Mouse (Mus musculus) liver, adult 2 months (tissue): ENCODE data around the gene Hhatl. TPM values are rescaled to one million over a fixed set of nuclear protein-coding genes. Genes with fewer than 3 reads are reported as not detected.

Experiments used
- DNase-seq: peaks from one replicate; pipeline ENCODE4 v3.0.0-alpha.2; 2011; ENCODE audit warnings: low read depth, low spot score; ENCODE audit errors: extremely low read depth
- H3K27ac ChIP-seq: fragments of 200-500 bp; replicated peaks from 2 replicates; pipeline ENCODE4 v1.5.1; 2012; ENCODE audit warnings: low read depth, mild to moderate bottlenecking, control low read depth, inconsistent platforms, low read length; ENCODE audit not compliant: insufficient read depth
- H3K27me3 ChIP-seq: fragments of 200-500 bp; 2 replicates; pipeline ENCODE4 v1.6.1; 2012; ENCODE audit warnings: mild to moderate bottlenecking, moderate library complexity, low read length, inconsistent platforms; ENCODE audit not compliant: control insufficient read depth, insufficient read depth
- H3K36me3 ChIP-seq: fragments of 200-500 bp; 2 replicates; pipeline ENCODE4 v1.6.1; 2012; ENCODE audit warnings: low read length, inconsistent platforms; ENCODE audit not compliant: control insufficient read depth, insufficient read depth
- H3K4me1 ChIP-seq: fragments of 200-500 bp; 2 replicates; pipeline ENCODE4 v1.6.1; 2011; ENCODE audit warnings: low read length; ENCODE audit not compliant: control insufficient read depth, insufficient read depth
- H3K4me3 ChIP-seq: fragments of 200-500 bp; 2 replicates; pipeline ENCODE4 v1.5.1; 2011; ENCODE audit warnings: low read depth, mild to moderate bottlenecking, control low read depth, low read length, moderate library complexity; ENCODE audit not compliant: insufficient read depth
- H3K79me2 ChIP-seq: fragments of 200-500 bp; 2 replicates; pipeline ENCODE4 v1.6.1; 2012; ENCODE audit warnings: inconsistent platforms, mild to moderate bottlenecking, low read length, moderate library complexity; ENCODE audit not compliant: control insufficient read depth, insufficient read depth
- H3K9ac ChIP-seq: fragments of 200-500 bp; 2 replicates; pipeline ENCODE4 v1.6.1; 2012; ENCODE audit warnings: low read depth, mild to moderate bottlenecking, control low read depth, inconsistent platforms, low read length
- CTCF ChIP-seq: fragments of 200-500 bp; IDR thresholded peaks from 2 replicates; pipeline ENCODE4 v1.5.1; 2011; ENCODE audit warnings: low read depth, low read length, control low read depth
- POLR2A ChIP-seq: fragments of 200-500 bp; IDR thresholded peaks from 2 replicates; pipeline ENCODE4 v1.6.1; 2011; ENCODE audit warnings: low read length, control low read depth; ENCODE audit not compliant: insufficient read depth; ENCODE audit errors: extremely low read depth
- WGBS: fragments of 180-500 bp; shearing (Covaris S2); methylation state at CpG from one replicate; pipeline ENCODE4 v1.1.7; 2018; 5-methylcytosine and 5-hydroxymethylcytosine counted together
- polyA plus RNA-seq: library from polyadenylated mRNA; depleted of rRNA; stranded (reverse); fragments of >200 nt; gene quantifications from 2 replicates; pipeline ENCODE4 v1.2.3, GENCODE M21; 2012
- total RNA-seq: library from RNA; depleted of rRNA; stranded (reverse); fragments of >200 nt; gene quantifications from 2 replicates; pipeline ENCODE4 v1.2.3, GENCODE M21; 2014

The Hhatl gene
- total and polyA plus RNA-seq, 2 experiments: not detected

DNA sequence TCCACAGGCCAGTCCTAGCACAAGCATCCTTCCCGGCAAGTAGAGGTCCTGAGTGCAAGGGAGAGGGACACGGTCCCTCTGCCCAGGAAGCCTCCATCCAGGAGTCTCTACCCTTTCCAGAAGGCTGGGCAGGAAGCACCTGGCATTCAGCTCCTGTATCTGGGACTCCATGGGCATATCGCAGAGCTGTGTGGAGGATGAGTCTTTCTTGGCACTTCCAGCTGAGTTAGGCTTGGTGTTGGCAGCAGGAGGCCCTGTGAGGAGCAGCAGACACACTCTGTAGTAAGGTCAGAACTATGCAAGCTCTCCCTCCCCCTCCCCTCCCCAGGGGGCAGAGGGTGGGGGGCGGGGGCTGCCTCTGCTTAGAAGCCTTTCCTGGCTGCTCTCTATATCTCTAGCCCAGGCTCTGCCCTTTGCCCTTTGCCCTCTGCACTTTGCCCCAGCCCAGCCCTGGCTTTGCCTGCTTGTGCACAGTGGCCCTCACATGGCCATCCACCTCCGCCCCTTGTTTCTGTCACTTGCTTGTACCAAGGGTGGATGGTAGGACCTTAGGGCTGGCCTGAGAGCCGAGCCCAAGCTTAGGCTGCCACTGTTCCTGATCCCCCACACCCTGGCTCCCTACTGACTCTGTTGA, 6.7 kb upstream of the Hhatl start:
- WGBS: 40% methylated on average over 6 of the region's 6 CpGs
- Histone ChIP-seq H3K9ac (no peak overlapping the region), H3K79me2 (no peaks in the 10 kb centered on the region), H3K27ac (no peak overlapping the region), H3K27me3 (no peaks in the 10 kb centered on the region), H3K4me1 (peaks cover 12% of the 10 kb centered on the region), H3K4me3 (no peak overlapping the region), H3K36me3 (no peaks in the 10 kb centered on the region)
- no peak for TF ChIP-seq POLR2A
- no peak for TF ChIP-seq CTCF
- DNase-seq: peak; percentile 54

DNA sequence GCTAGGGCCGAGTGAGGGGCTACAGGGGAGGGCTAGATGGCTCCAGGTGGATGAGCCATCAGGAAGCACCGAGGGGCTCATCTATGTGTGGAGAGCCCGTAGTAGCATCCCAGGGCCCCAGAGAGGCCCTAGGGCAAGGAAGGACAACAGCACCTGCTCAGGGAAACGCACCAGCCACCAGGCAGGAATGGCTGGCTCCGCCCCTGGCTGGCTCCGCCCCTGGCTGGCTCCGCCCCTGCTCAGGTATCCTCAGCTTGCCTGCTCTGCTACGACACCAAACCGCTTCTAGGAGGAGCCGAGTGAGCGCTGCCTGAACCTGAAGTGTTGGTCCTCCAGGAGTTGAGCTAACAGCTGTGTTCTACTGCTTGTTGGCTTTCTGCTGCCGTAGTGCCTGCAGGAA, 5.4 kb upstream of the Hhatl start:
- Histone ChIP-seq H3K27ac (no peak overlapping the region), H3K4me3 (no peak overlapping the region), H3K36me3 (no peaks in the 10 kb centered on the region), H3K27me3 (no peaks in the 10 kb centered on the region), H3K79me2 (no peaks in the 10 kb centered on the region), H3K4me1 (peaks cover 12% of the 10 kb centered on the region), H3K9ac (no peak overlapping the region)
- TF ChIP-seq POLR2A: no peak
- TF ChIP-seq CTCF: no peak
- DNase-seq: no peak
- WGBS: 29% methylated on average over 12 of the region's 12 CpGs

GRCm38 (mm10) chr9:121794972-121795539, 2.7 kb upstream of the Hhatl start:
- WGBS: 73% methylated on average over 1 of the region's 1 CpGs
- no peaks in the 10 kb centered on the region for H3K36me3 ChIP-seq

DNA sequence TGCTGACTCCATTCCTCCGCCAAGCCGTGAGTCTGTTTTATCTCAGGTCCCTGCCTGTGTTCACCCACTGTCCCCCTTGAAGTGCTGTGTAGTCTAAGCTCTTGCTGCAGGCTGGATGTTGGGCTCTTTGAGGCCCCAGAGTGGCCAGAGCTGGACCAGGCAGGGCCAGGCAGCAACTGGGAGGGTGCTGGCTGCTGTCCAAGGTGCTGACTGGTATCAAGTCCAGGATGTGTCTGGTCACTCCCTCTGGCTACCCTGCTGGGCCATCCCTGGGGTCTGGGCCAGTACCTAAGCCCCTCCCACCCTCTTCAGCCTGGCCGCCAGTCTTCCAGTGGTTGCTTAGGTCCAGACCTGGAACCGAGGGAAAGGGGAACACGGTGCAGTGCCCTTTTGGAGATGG, 1.1 kb downstream of the Hhatl start:
- H3K36me3 ChIP-seq: no peaks in the 10 kb centered on the region
- H3K4me3 ChIP-seq: no peak overlapping the region
- H3K79me2 ChIP-seq: no peaks in the 10 kb centered on the region
- H3K27me3 ChIP-seq: no peaks in the 10 kb centered on the region
- H3K4me1 ChIP-seq: peaks cover 7% of the 10 kb centered on the region; the same call in 1 of the 2 replicates
- no peak for TF ChIP-seq CTCF
- no peak for TF ChIP-seq POLR2A
- DNase-seq: peak; percentile 9
- WGBS: 20% methylated on average over 5 of the region's 5 CpGs
- H3K9ac ChIP-seq: no peak overlapping the region
- H3K27ac ChIP-seq: no peak overlapping the region

More at GRCm38 (mm10) chr9:121794972-121795539, 2.7 kb upstream of the Hhatl start:
- no peaks in the 10 kb centered on the region for H3K27me3 ChIP-seq
- no peaks in the 10 kb centered on the region for H3K79me2 ChIP-seq
- no peak overlapping the region for H3K27ac ChIP-seq
- H3K4me3 ChIP-seq: no peak overlapping the region
- no peak for TF ChIP-seq POLR2A
- TF ChIP-seq CTCF: no peak
- peak; percentile 55 for DNase-seq
- H3K9ac ChIP-seq: no peak overlapping the region
- H3K4me1 ChIP-seq: peaks cover 12% of the 10 kb centered on the region

DNA sequence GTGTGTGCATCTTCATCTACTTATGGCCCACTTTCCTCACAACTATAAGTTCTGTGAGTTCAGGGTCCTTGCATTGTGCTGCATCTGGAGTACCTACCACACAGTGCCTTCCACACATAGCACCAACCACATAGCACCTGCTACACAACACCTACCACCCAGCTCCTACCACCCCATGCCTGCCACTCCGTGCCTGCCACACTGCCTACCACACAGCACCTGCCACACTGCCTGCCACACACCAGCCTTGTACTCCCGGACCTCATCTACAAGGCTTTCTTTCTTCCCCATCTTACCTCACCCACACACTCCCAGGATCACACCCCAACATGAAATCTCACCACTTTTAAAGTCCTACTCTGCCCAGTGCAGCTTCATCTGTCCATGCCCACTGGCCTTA, 5.9 kb downstream of the Hhatl start:
- H3K36me3 ChIP-seq: no peaks in the 10 kb centered on the region
- TF ChIP-seq POLR2A (no peak), CTCF (no peak)
- H3K4me3 ChIP-seq: no peak overlapping the region
- no peak for DNase-seq
- no peak overlapping the region for H3K9ac ChIP-seq
- no peaks in the 10 kb centered on the region for H3K4me1 ChIP-seq
- no peaks in the 10 kb centered on the region for H3K79me2 ChIP-seq
- 66% methylated on average over 2 of the region's 2 CpGs for WGBS
- no peak overlapping the region for H3K27ac ChIP-seq
- no peaks in the 10 kb centered on the region for H3K27me3 ChIP-seq

DNA sequence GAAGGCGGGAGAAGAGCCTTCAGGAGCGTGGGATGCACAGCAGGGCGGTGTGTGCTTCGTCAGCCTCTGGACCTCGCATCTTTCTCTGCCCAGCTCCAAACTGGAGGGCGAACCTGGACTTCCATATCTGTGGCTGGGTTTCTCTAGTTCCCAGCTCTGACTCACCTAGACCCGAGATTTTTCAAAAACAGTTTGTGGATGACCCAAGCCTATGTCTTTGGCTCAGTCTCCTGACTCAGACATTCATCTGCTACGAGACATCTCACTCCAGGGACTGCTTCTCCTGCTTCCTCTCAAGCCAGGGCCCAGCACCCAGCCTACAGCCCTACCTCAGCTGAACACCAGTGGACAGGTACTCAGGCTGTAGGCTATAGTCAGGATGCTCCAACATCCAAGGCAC, 7.0 kb downstream of the Hhatl start:
- DNase-seq: no peak
- Histone ChIP-seq H3K27ac (no peak overlapping the region), H3K4me1 (no peaks in the 10 kb centered on the region), H3K4me3 (no peak overlapping the region), H3K9ac (no peak overlapping the region), H3K79me2 (no peaks in the 10 kb centered on the region), H3K27me3 (no peaks in the 10 kb centered on the region), H3K36me3 (no peaks in the 10 kb centered on the region)
- TF ChIP-seq POLR2A (no peak), CTCF (no peak)
- 81% methylated on average over 8 of the region's 8 CpGs for WGBS
